Mouse (Mus musculus) spleen, embryonic (tissue): ENCODE measurements around the gene Rtkn2.

Experiments used
- CTCF ChIA-PET: fragments of 350-600 bp; sonication (Branson Sonifier 250); formaldehyde crosslinking; loops from one replicate; lab custom pipeline; 2022; lab: Charles Lee

Rtkn2 gene

GRCm38 (mm10) chr10:68038997-68039624 lies 59.7 kb downstream of the Rtkn2 start:
- CTCF ChIA-PET, result no interaction called here

- CTCF ChIA-PET, result no interaction called here
Observed at GRCm38 (mm10) chr10:68039641-68040205, 60.4 kb downstream of the Rtkn2 start.

- CTCF ChIA-PET, result no interaction called here
Observed at GRCm38 (mm10) chr10:68040394-68040793, 61.0 kb downstream of the Rtkn2 start.

- CTCF ChIA-PET, result no interaction called here
Observed at GRCm38 (mm10) chr10:68043973-68044372, 64.6 kb downstream of the Rtkn2 start.

GRCm38 (mm10) chr10:68044864-68045263 lies 65.5 kb downstream of the Rtkn2 start:
- CTCF ChIA-PET, result no interaction called here

GRCm38 (mm10) chr10:68048641-68049305 lies 69.4 kb downstream of the Rtkn2 start:
- CTCF ChIA-PET, result no interaction called here

GRCm38 (mm10) chr10:68050882-68051281 lies 71.5 kb downstream of the Rtkn2 start:
- CTCF ChIA-PET, result interaction anchor here (0.7 kb wide), 1 partner anchor 414 kb away, joined by 3 read pairs; no protein-coding TSS in a partner anchor

GRCm38 (mm10) chr10:68051316-68051933 lies 72.1 kb downstream of the Rtkn2 start:
- CTCF ChIA-PET, result interaction anchor here (0.7 kb wide), 1 partner anchor 413 kb away, joined by 3 read pairs; no protein-coding TSS in a partner anchor

GRCm38 (mm10) chr10:68052307-68052706 lies 72.9 kb downstream of the Rtkn2 start:
- CTCF ChIA-PET, result interaction anchor here (0.9 kb wide), 1 partner anchor 629 kb away, joined by 5 read pairs; no protein-coding TSS in a partner anchor

- CTCF ChIA-PET, result no interaction called here
Observed at GRCm38 (mm10) chr10:68054131-68054530, 74.8 kb downstream of the Rtkn2 start.

GRCm38 (mm10) chr10:68054706-68055105 lies 75.3 kb downstream of the Rtkn2 start:
- CTCF ChIA-PET, result no interaction called here

- CTCF ChIA-PET, result no interaction called here
Observed at GRCm38 (mm10) chr10:68057841-68058240, 78.5 kb downstream of the Rtkn2 start.

- CTCF ChIA-PET, result no interaction called here
Observed at GRCm38 (mm10) chr10:68058378-68058777, 79.0 kb downstream of the Rtkn2 start.

- CTCF ChIA-PET, result no interaction called here
Observed at GRCm38 (mm10) chr10:68060590-68061248, 81.3 kb downstream of the Rtkn2 start.

- CTCF ChIA-PET, result no interaction called here
Observed at GRCm38 (mm10) chr10:68061249-68061615, 81.9 kb downstream of the Rtkn2 start.

GRCm38 (mm10) chr10:68063806-68064545 lies 84.6 kb downstream of the Rtkn2 start:
- CTCF ChIA-PET, result no interaction called here

GRCm38 (mm10) chr10:68064571-68064970 lies 85.2 kb downstream of the Rtkn2 start:
- CTCF ChIA-PET, result no interaction called here

- CTCF ChIA-PET, result no interaction called here
Observed at GRCm38 (mm10) chr10:68066173-68066572, 86.8 kb downstream of the Rtkn2 start.

GRCm38 (mm10) chr10:68067961-68068360 lies 88.6 kb downstream of the Rtkn2 start:
- CTCF ChIA-PET, result no interaction called here

- CTCF ChIA-PET, result no interaction called here
Observed at GRCm38 (mm10) chr10:68068426-68068825, 89.1 kb downstream of the Rtkn2 start.

GRCm38 (mm10) chr10:68071041-68071440 lies 91.7 kb downstream of the Rtkn2 start:
- CTCF ChIA-PET, result no interaction called here
